Mouse (Mus musculus) cerebellum, postnatal 36 days (tissue): ENCODE measurements around the gene Capzb.

ENCODE experiments used
- DNase-seq, 2 experiments: peaks; one replicate each; pipeline ENCODE4 v3.0.0; 2021 to 2022; ENCODE audit warnings: mixed read lengths in 2 of 2

The Capzb gene

GRCm38 (mm10) chr4:139211975-139212831 is 19.5 kb downstream of the Capzb start:
- peak in 1 of 2 experiments; percentile 24 for DNase-seq

DNA sequence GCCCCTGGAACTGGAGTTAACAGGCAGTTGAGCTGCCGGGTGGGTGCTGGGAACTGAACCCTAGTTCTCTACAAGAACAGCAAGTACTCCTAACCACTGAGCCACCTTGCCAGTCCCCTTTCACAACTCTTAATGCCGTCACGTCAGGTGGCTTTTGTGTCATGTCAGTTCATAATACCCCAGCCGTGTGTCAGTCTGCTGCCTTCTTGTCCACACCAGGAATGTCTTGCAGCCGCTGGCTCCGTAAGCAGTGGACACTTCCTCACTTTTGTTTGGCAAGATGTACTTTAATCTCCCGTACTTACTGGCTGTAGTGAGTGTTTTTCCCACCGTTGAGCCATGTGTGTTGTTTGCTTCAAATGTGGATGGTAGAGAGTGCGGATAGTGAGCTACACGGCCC is 20.4 kb downstream of the Capzb start:
- DNase-seq, result no peak

GRCm38 (mm10) chr4:139213935-139214371 is 21.3 kb downstream of the Capzb start:
- DNase-seq, result no peak

DNA sequence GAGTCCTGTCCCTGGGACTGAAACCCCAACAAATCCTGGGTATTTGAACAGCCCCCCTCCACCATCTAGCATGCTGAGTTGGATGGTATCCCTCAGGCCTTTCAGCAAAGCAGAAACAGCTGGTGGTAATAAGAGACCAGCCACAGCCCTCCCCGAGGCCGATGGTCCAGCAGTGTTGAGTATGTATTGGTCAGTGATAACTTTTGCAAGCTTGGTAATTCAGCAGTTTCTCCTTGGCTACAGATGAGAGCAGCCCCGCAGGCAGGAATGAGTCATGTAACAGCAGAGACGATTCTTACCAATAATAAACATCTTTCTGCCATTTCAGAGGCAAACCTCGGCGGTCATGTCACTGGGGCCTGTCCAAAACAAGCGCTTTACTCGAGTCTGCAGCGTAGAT is 23.9 kb downstream of the Capzb start:
- no peak for DNase-seq

GRCm38 (mm10) chr4:139218539-139218938 is 25.8 kb downstream of the Capzb start:
- DNase-seq, result no peak

- no peak for DNase-seq
These were observed 27.0 kb downstream of the Capzb start for GRCm38 (mm10) chr4:139219656-139220055.

- DNase-seq, result no peak
These were observed 28.3 kb downstream of the Capzb start for GRCm38 (mm10) chr4:139220978-139221377.

- no peak for DNase-seq
These were observed 29.1 kb downstream of the Capzb start for GRCm38 (mm10) chr4:139221837-139222236.

GRCm38 (mm10) chr4:139225115-139225514 is 32.4 kb downstream of the Capzb start:
- DNase-seq, result no peak

DNA sequence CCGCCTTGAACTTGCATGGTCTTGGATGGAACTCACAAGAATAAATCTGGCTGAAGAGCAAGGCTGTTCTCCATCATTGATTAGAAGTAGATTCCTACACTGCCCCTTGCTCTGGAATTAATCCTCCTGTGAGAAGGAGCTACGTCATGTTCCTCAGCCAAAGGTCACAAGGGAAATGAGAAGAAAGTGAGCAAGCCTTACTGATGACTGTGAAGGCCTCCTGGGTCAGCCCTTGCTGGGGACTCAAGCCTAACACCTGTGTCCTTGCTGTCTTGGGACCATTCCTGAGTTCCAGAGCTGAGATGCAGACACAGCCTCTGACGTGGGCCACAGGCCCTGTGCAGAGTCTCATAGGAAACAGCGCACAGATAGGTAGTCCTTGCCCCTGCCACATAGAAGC is 33.2 kb downstream of the Capzb start:
- no peak for DNase-seq

DNA sequence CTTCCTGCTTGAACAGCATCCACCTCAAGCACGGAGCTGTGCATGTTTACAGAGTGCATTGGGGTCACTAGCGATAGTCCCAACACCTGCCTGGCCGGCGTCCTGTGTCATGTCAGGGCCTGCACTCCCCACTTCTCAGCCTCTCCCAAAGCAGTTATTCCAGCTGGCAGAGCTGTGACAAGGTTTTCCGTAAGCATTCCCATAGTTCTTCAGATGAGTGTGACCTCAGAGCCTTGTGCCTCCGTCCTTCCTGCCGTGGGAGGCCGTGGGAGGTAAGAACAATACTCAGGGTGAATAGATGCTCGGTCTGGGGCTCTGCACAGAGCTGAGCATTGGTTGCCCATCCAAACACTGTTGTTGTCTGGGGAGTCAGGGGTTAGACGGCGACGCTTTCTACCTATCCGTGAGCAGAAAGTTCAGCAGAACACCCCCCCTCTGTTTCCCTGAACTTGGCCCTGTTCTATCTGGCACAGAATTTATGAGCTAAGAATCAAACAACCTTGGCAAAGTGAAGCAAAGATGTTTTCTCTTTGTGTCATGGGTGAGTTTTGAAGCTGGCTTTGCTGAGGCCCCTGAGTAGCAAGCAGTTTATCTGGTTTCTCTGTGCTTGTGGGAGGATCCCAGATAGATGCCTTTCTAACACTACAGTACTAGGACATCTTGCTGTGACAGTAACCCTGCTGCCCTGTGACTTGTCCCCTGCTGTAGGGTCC is 34.0 kb downstream of the Capzb start:
- DNase-seq, result no peak

DNA sequence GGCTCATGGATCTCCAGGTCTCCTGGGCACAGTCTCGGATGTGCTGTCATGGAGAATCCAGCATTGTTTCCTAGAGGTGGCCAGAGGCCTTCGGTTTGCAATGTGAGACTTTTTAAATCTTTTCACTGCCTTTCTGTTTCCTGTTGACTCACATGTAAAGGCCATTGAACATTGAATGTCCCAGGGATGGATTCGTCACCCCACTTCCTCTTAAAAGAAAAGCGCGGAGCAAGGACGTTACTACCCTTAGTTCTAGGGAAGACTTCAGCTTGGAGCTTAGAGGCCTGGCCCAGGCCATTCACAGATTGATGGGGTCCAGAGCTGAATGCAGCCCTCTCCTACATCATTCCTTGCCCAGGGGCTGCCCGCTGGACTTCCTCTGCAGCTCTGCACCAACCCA is 35.2 kb downstream of the Capzb start:
- no peak for DNase-seq

- no peak for DNase-seq
These were observed 36.6 kb downstream of the Capzb start for GRCm38 (mm10) chr4:139229271-139229670.

DNA sequence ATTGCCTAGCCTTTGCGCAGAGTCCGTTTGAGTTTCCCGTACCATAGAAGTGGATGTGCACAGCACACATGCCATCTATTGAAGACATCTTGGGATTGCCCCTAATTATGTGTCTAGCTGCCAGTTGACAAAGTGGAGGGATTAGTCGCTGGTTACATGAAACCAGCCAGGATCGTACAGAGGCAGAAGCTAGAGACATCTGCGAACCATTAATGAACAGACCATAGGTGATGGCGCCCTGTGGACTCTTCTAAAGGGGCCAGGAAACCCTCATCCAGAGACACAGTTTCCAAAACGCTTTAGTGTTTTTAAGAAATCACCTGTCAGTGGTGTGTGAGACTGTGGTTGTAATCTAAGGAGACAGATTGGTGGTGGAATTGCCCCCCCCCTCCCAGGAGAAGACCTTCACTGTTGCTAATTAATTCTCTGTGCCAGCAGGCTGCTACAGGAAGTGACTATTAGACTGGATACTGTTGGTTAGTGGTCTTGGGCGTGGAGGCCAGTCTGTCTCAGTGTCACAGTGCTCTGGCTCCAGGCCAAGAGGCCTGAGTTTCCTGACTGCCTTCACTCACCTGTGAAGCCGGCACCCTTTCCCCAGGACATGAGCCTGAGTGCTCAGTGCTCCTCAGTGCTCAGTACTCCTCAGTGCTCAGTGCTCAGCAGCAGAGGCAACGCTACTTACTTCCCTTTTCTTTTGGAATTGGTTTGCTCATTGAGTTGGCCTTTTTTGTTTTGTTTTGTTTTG is 37.8 kb downstream of the Capzb start:
- DNase-seq, result no peak

GRCm38 (mm10) chr4:139231163-139231562 is 38.5 kb downstream of the Capzb start:
- no peak for DNase-seq

DNA sequence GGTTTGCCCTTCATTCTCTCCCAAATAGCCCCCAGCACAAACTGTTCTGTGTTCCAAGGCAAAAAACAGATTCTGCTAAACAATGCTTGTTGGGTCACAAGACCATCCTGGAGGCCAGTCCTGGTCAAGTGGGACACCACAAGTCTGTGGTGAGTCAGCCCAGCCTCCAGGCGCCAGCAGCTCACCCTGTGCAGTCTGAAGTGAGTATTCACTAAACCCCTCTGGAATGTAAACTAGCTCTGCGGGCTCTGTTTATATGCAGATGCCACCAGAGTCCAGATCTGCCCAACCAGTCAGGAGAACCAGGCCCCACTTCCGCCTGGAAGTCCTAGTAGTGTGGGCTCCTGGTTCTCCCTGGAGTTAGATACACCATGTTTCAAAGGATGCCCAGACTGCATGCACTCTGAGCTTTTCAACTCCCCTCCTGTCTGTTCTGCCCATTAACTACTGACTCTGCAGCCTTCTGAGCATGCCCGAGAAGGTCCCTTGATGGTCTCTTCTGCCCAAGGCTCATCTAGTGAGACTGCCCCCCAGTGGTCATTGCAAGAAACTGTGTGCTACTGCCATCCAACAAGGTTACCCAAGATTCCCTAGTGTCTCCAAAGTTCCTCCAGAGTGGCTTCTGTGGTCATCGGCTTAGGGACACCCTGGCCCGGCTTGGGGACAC is 39.9 kb downstream of the Capzb start:
- peak; percentile 52 to 53 for DNase-seq

DNA sequence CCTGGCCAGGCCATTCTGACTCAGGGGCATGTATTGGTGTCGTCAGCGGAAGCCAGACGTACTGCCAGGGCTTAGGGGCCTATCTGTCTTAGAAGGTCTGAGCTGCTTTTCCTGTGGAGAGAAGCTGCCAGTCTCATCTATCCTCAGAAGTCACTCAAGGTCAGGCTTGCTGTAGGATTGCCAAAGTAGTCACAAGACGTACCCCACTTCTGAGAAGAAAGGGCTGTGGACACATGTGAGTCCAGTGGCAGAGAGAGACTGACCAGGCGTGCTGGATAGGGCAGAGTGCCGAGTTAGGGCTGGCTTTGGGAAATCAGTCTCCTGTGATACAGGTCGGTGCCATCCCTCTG is 40.4 kb downstream of the Capzb start:
- DNase-seq, result no peak

DNA sequence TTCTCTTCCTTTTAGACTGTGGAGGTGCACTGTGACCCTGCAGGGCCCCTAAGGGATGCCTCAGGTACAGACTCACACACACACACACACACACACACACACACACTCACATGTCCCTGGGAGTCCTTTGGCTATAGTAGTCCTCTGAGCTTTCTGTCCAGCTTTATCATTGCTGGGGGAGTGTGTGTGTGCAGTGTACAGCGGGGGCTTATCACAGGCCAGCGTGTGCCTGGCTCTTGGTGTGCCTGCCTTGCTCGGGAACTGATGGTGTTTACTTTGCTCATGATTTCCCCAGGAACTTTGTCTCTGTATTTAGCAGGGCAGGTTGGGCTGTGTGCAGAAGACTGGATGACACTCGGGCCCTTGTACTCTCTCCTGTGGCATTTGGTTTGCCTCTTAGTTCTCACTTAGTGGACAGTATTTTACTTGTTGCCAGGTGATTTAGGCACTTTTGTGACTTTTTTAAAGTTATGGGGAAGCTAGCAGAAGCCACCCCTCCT is 41.1 kb downstream of the Capzb start:
- no peak for DNase-seq

DNA sequence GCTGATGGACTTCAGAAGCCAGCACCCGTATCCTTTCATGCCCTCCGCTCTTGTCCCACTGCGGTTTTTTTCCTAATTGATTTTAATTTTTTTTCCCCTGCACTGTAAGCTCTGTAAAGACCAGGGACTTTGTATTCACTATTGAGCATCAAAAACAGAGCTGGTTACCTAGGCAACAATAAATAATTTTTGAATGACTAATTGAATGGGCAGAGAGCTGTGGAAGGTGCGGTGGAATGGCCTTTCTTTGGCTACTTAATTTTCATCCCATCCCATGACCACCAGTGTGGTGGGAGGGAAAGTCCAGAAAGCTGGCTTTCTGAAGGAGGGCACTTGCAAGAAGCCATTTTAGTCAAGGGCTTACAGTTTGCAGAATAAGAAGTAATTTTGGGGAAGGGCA is 41.6 kb downstream of the Capzb start:
- no peak for DNase-seq

GRCm38 (mm10) chr4:139235556-139235955 is 42.9 kb downstream of the Capzb start:
- DNase-seq, result no peak

DNA sequence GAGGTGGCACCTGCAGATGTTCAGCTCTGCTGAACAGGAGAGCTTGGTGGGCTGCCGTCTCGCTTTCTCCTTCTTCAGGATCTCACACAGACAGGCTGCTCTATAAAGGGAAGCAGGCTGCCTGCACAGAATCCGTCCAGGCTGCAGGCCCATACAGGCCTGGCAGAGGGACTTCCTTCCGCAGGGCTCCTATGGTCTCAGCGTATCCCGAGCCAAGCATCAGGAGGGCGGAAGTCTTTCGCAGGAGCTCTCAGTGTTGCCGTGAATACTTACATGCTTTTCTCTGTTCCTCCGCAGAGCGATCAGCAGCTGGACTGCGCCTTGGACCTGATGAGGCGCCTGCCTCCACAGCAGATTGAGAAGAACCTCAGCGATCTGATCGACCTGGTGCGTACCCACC is 45.9 kb downstream of the Capzb start:
- DNase-seq, result no peak

- DNase-seq, result no peak
These were observed 47.6 kb downstream of the Capzb start for GRCm38 (mm10) chr4:139240334-139240733.
